Mouse (Mus musculus): ENCODE results near the gene Phldb2.

GRCm38 (mm10) chr16:45869044-45869443, 84.4 kb downstream of the Phldb2 start:
- TF ChIP-seq CTCF (conservative IDR thresholded peaks at IDR 0.05 in 1 of 2, IDR thresholded peaks at IDR 0.05 in 1 of 2; ENCODE audit: low read depth in 2 of 2, low read length in 2 of 2) (no peak), POLR2A (IDR thresholded peaks at IDR 0.05; ENCODE audit: low read depth, low read length) (no peak), UBTF (IDR thresholded peaks at IDR 0.05; ENCODE audit: low read depth, low read length) (no peak), EP300 (IDR thresholded peaks at IDR 0.05; ENCODE audit: low read length) (no peak), E2F4 (IDR thresholded peaks at IDR 0.05; ENCODE audit: insufficient replicate concordance, low read depth, low read length) (no peak), KAT2A (IDR thresholded peaks at IDR 0.05; ENCODE audit: insufficient replicate concordance, low read length) (no peak), ZKSCAN1 (IDR thresholded peaks at IDR 0.05; ENCODE audit: borderline replicate concordance, low read depth, low read length) (no peak), USF2 (conservative IDR thresholded peaks at IDR 0.05; ENCODE audit: low read depth, low read length) (no peak), NRF1 (IDR thresholded peaks at IDR 0.05; ENCODE audit: low read depth, low read length) (no peak), MAFK (IDR thresholded peaks at IDR 0.05; ENCODE audit: insufficient replicate concordance, low read length) (no peak), MAX (IDR thresholded peaks at IDR 0.05; ENCODE audit: low read length) (no peak), MYC (IDR thresholded peaks at IDR 0.05; ENCODE audit: low read depth, low read length) (no peak), TCF12 (IDR thresholded peaks at IDR 0.05; ENCODE audit: low read depth, low read length) (no peak)
